Comparison of ENCODE assay signal across 8 mouse cellular contexts in genomic region chr2:27441767-27442707, GRCm38 (mm10). TPM values are rescaled to one million over a fixed set of nuclear protein-coding genes. Genes with fewer than 3 reads are reported as not detected.
DNase-seq lines count a peak whose midpoint lies in the region; ATAC-seq lines count a peak whose summit lies in the region.

Gene Brd3os, plus strand, starts transcription at chr2:27442324.

- DNase-seq in adipocyte (ENCODE audit: low spot score): peak; percentile 99
- peak; percentile 100 for DNase-seq in embryo, embryonic 10 days (ENCODE audit: low spot score)
- peak; percentile 91 for DNase-seq in gastrocnemius, postnatal 10 days
- DNase-seq in induced T-regulatory cell, adult 2 months (ENCODE audit: low read depth): peak; percentile 96
- peak; percentile 90 to 95 for DNase-seq in left cerebral cortex, adult 9 months (ENCODE audit: low spot score in 2 of 2)
- peak; percentile 95 for DNase-seq in right cerebral cortex, postnatal 14 days
- peak; percentile 86 to 93 for DNase-seq in urinary bladder, postnatal 36 days (ENCODE audit: low spot score in 2 of 2)

- ATAC-seq in megakaryocyte progenitor cell, adult 5-6 weeks (replicated peaks; ENCODE audit: poor library complexity): peak; percentile 96

RNA-seq across cellular contexts. Expression of gene Brd3os, which starts in this region (rescaled TPM):
- 1 to 10 TPM in 1 of 2 experiments, under 1 TPM in 1; 0.94 to 1.6 TPM for total RNA-seq in gastrocnemius, postnatal 10 days (2021)
- total RNA-seq in megakaryocyte progenitor cell, adult 5-6 weeks (2015): 0.12 TPM in 1 of 2 replicates, not detected in the other
- 0.14 TPM in 1 of 2 replicates, not detected in the other for total RNA-seq in megakaryocyte progenitor cell, adult 5-6 weeks (2017)

Comparison
In these comparisons a context has a peak if more than half of its experiments do, and no peak if none do; other contexts are left out.
1. Peak in every context shown above with its lines: DNase-seq and ATAC-seq.
2. Peak in ATAC-seq in megakaryocyte progenitor cell, adult 5-6 weeks; RNA of the gene not detected or under 1 TPM.